Mouse (Mus musculus): Measurements from ENCODE around the gene Grb2.

DNA sequence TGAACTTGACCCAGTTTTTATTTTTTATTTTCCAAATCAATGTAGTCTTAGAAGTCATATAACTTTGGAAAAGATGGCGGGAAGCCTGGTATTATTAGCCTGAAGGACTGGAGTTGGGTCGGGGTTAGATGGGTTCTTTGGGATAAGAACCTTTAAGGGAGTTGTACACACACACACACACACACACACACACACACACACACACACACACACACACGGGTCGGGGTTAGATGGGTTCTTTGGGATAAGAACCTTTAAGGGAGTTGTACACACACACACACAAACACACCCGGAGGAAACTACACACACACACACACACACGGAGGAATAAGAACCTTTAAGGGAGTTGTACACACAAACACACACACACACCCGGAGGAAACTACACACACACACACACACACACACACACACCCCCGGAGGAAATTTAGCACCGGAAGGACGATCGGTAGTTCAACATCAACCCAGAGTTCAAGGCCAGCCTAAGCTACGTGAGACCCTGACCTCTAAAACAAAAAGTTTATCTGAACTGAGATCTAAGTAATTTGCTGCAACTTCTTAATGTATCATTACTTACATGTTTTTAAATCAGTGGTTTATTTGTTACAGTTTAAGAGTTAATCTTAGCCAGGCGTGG is 79.8 kb downstream of the Grb2 start:
- no peak for TF ChIP-seq CTCF (IDR thresholded peaks at IDR 0.05; ENCODE audit: low read depth)
- no peak for TF ChIP-seq EP300 (IDR thresholded peaks at IDR 0.05; ENCODE audit: low read depth)

Data from liver, embryonic 14.5 days (tissue).